Mouse (Mus musculus): ENCODE results near the gene Clcn3. TPM values are rescaled to one million over a fixed set of nuclear protein-coding genes. Genes with fewer than 3 reads are reported as not detected.

Clcn3 gene
- polyA plus RNA-seq, 1 experiment from 2014 or later = 44.4 TPM

Other genes with a start within 250 kb of the Clcn3 start
- 138 and 148 TPM in 2 replicates for gene Hpf1, start 92.9 kb downstream of the Clcn3 start, polyA plus RNA-seq (2014; fragmentation: Nextera tagmentation; extraction: Ambion mirVana)
- 20.5 and 23.3 TPM in 2 replicates for gene Nek1, start 9.9 kb upstream of the Clcn3 start, polyA plus RNA-seq (2014; fragmentation: Nextera tagmentation; extraction: Ambion mirVana)
- gene Sh3rf1, start 240.6 kb upstream of the Clcn3 start, polyA plus RNA-seq (2014; fragmentation: Nextera tagmentation; extraction: Ambion mirVana) = 28.1 and 28.8 TPM in 2 replicates

Measured in forebrain, embryonic 11.5 days (tissue).